Comparison of ENCODE assay signal across 10 mouse cellular contexts in genomic region chr10:96622761-96623632, GRCm38 (mm10). TPM values are rescaled to one million over a fixed set of nuclear protein-coding genes. Genes with fewer than 3 reads are reported as not detected.
A peak's percentile ranks its signal among the peaks of the same experiment; 100 is the strongest.
DNase-seq lines count a peak whose midpoint lies in the region; ATAC-seq and TF ChIP-seq lines count a peak whose summit lies in the region.
"Had no signal": no experiment of that assay in that cellular context is flagged by ENCODE, and none has a peak within 500 bp of the region (broad histone marks: within the 10 kb centered on the region; RNA-seq: fewer than 3 reads in every experiment).

No protein-coding gene starts in this region.

- peak overlapping the region in 1 of 2 experiments; percentile 95; a peak in 1 of 4 replicates for H3K4me3 ChIP-seq in heart, embryonic 14.5 days (ENCODE audit: control insufficient read depth in 1 of 2, insufficient read depth in 1 of 2, low read depth in 1 of 2, low read length in 2 of 2)
- peak overlapping the region; percentile 35; the same call in 1 of the 2 replicates for H3K4me3 ChIP-seq in testis, adult 2 months (ENCODE audit: control insufficient read depth, low read depth, low read length)
- H3K4me3 ChIP-seq in limb, embryonic 13.5 days = peak overlapping the region; percentile 55
- peak overlapping the region; percentile 27; the same call in 1 of the 2 replicates for H3K4me3 ChIP-seq in stomach, embryonic 16.5 days (replicated peaks; ENCODE audit: low read length)

- peaks cover 55% of the 10 kb centered on the region for H3K36me3 ChIP-seq in heart, embryonic 14.5 days (ENCODE audit: control insufficient read depth, insufficient read depth, low read length)
- peaks cover under 1% of the 10 kb centered on the region for H3K36me3 ChIP-seq in testis, adult 2 months (ENCODE audit: control insufficient read depth, insufficient read depth, low read length)
- peaks cover 57% of the 10 kb centered on the region for H3K36me3 ChIP-seq in limb, embryonic 13.5 days
- H3K36me3 ChIP-seq in stomach, embryonic 16.5 days (ENCODE audit: control insufficient read depth, insufficient read depth, low read length) = peaks cover 16% of the 10 kb centered on the region

- H3K27me3 ChIP-seq in heart, embryonic 14.5 days (ENCODE audit: control insufficient read depth, insufficient read depth, low read length) = no peaks in the 10 kb centered on the region
- no peaks in the 10 kb centered on the region for H3K27me3 ChIP-seq in testis, adult 2 months (ENCODE audit: control insufficient read depth, insufficient read depth, low read length)
- H3K27me3 ChIP-seq in limb, embryonic 13.5 days = no peaks in the 10 kb centered on the region
- H3K27me3 ChIP-seq in stomach, embryonic 16.5 days (ENCODE audit: control insufficient read depth, insufficient read depth, low read length) = no peaks in the 10 kb centered on the region
- H3K27me3 ChIP-seq: Patski had no signal

- no peak overlapping the region for H3K9ac ChIP-seq in heart, embryonic 14.5 days (ENCODE audit: low read length)
- no peak overlapping the region for H3K9ac ChIP-seq in limb, embryonic 13.5 days
- no peak overlapping the region for H3K9ac ChIP-seq in stomach, embryonic 16.5 days (ENCODE audit: low read length)

- ATAC-seq in heart, embryonic 14.5 days (ENCODE audit: insufficient number of reproducible peaks, insufficient read depth, low FRiP score, low read depth) = no peak
- no peak for ATAC-seq in limb, embryonic 13.5 days (ENCODE audit: low FRiP score, low read depth)
- no peak for ATAC-seq in stomach, embryonic 16.5 days (ENCODE audit: insufficient read depth, low FRiP score)
- no peak for ATAC-seq in monocyte, adult 5-6 weeks (replicated peaks; ENCODE audit: insufficient number of reproducible peaks, low FRiP score, low TSS enrichment, poor library complexity, severe bottlenecking)
- ATAC-seq: Patski had no signal

- DNase-seq in heart, postnatal 36 days = no peak
- no peak for DNase-seq in testis, postnatal 10 days (ENCODE audit: low spot score)
- DNase-seq in left cerebral cortex, adult 9 months (ENCODE audit: low spot score in 2 of 2) = no peak

- H3K9me3 ChIP-seq in heart, embryonic 14.5 days (ENCODE audit: control insufficient read depth, low read length) = no peaks in the 10 kb centered on the region
- H3K9me3 ChIP-seq in limb, embryonic 13.5 days = no peaks in the 10 kb centered on the region
- no peaks in the 10 kb centered on the region for H3K9me3 ChIP-seq in stomach, embryonic 16.5 days (replicated peaks; ENCODE audit: control insufficient read depth, low read length)

- H3K27ac ChIP-seq in heart, embryonic 14.5 days (replicated peaks in 1 of 2; ENCODE audit: control insufficient read depth in 1 of 2, insufficient read depth in 1 of 2, low read depth in 2 of 2, low read length in 2 of 2) = no peak overlapping the region; a peak in 1 of 4 replicates
- H3K27ac ChIP-seq in testis, adult 2 months (ENCODE audit: control insufficient read depth, insufficient read depth, low read depth, low read length) = no peak overlapping the region
- no peak overlapping the region; the same call in 1 of the 2 replicates for H3K27ac ChIP-seq in limb, embryonic 13.5 days
- peak overlapping the region; percentile 23; the same call in 1 of the 2 replicates for H3K27ac ChIP-seq in stomach, embryonic 16.5 days (ENCODE audit: low read length)
- H3K27ac ChIP-seq: macrophage had no signal

- peak overlapping the region; percentile 92 for H3K4me2 ChIP-seq in heart, embryonic 14.5 days (ENCODE audit: low read length)
- peak overlapping the region; percentile 91 for H3K4me2 ChIP-seq in limb, embryonic 13.5 days (replicated peaks)
- peak overlapping the region; percentile 71 for H3K4me2 ChIP-seq in stomach, embryonic 16.5 days (ENCODE audit: low read depth, low read length)

- TF ChIP-seq POLR2A in testis, adult 2 months (IDR thresholded peaks at IDR 0.05; ENCODE audit: control insufficient read depth, low read depth, low read length) = no peak

- intact Hi-C loops in heart, postnatal 36 days (cut with DNase I) = loop anchor here (5.0 kb wide), 2 partner anchors 366 to 689 kb away; no protein-coding TSS in a partner anchor

- WGBS in heart, embryonic 14.5 days = 86% methylated on average over 6 of the region's 6 CpGs
- 78% methylated on average over 6 of the region's 6 CpGs for WGBS in limb, embryonic 13.5 days
- 70% methylated on average over 6 of the region's 6 CpGs for WGBS in stomach, embryonic 16.5 days

- peaks cover 9 to 42% of the 10 kb centered on the region in 2 experiments for H3K4me1 ChIP-seq in heart, embryonic 14.5 days (ENCODE audit: control insufficient read depth in 2 of 2, insufficient read depth in 2 of 2, low read length in 2 of 2)
- H3K4me1 ChIP-seq in testis, adult 2 months (ENCODE audit: control insufficient read depth, insufficient read depth, low read length) = peaks cover under 1% of the 10 kb centered on the region
- H3K4me1 ChIP-seq in limb, embryonic 13.5 days = peaks cover 54% of the 10 kb centered on the region
- peaks cover 36% of the 10 kb centered on the region for H3K4me1 ChIP-seq in stomach, embryonic 16.5 days (ENCODE audit: control insufficient read depth, insufficient read depth, low read length)

- TF ChIP-seq CTCF in testis, adult 2 months (IDR thresholded peaks at IDR 0.05; ENCODE audit: control insufficient read depth, insufficient read depth, insufficient replicate concordance, low read depth, low read length) = no peak

RNA-seq across cellular contexts. Expression of gene Btg1, which starts 6.2 kb away (rescaled TPM):
- 77.0 and 88.1 TPM in 2 replicates for polyA plus RNA-seq in heart, embryonic 14.5 days (2014; fragmentation: Nextera tagmentation; extraction: Ambion mirVana)
- total RNA-seq in heart, postnatal 36 days (2021) = 10 to 100 TPM; 45.9 to 54.3 TPM
- 130 and 136 TPM in 2 replicates for polyA plus RNA-seq in testis, adult 2 months (2012; rRNA removed)
- 58.8 and 61.1 TPM in 2 replicates for polyA plus RNA-seq in limb, embryonic 13.5 days (2015; fragmentation: Nextera tagmentation; extraction: Ambion mirVana)
- 48.8 and 55.8 TPM in 2 replicates for polyA plus RNA-seq in stomach, embryonic 16.5 days (2015; fragmentation: Nextera tagmentation; extraction: Ambion mirVana)
- total RNA-seq in monocyte, adult 5-6 weeks (2017) = 595 to 720 TPM (median 610 TPM) in 3 replicates
